Mouse (Mus musculus): Measurements from ENCODE around the gene Iqch.

Gene Iqch

DNA sequence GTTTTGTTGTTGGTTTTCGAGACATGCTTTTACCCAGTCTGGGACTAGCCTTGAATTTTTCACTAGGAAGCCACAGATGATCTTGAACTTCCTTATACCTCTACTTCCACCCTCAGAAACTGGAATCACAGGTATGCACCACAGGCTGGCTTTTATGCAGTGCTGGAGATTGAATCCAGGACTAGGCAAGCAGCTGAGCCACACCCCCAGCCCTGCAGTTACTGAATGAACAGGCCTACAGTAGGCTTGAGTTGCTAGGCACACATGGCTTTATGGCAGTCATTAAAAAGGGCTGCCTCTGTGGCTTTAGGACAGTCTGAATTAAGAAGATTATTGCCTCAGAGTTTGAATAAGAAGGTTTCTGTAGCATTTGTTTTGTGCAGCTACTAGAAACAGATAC, 7.3 kb downstream of the Iqch start:
- no peak for TF ChIP-seq GATA4 (IDR thresholded peaks at IDR 0.05; ENCODE audit: insufficient replicate concordance, low read length)

DNA sequence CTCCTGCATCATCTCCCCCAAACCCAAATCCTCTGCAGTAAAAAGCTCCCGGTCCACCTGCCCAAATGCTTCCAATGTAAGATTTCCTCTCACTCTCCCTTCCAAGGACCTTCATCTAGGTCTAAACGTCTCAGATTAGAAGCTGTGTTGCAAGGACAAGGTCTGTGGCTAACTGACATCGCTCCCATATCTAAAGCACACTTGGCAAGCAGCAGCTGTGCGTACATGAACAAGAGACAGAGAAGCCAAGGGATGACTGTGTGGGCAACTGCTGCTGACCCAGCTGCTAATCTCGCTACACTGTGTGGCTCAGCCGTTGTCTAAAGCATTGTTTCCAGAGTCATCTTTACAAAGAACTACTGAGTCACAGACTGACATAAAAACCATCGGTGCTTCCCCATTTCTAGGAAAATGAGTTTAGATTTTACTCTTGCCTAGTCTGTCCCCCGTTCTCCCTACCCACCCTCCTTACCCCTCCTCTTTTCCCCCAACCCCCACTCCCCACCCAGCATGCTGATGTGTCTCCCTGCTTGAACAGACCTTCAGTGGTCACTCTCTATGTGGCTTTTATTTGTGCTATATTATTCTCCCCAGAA, 10.5 kb downstream of the Iqch start:
- TF ChIP-seq GATA4 (IDR thresholded peaks at IDR 0.05; ENCODE audit: insufficient replicate concordance, low read length) = no peak

DNA sequence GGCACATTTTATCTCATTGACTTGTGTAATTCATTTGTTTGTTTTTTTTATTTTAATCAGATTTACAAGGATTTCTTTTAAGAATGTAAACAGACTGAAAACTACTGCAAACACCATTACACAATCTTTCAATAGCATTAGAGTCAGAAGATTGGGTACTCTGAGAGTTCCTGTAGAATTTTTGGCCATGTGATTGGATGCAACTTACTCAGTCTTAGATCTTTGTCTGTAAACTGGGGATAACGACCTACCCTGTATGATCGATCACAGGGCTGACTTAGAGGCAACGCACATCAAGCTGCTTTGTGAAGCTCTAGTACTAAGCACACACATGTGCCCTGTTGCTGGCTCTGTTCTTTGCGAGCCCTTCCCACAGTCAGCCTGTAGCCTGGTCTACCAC, 11.7 kb downstream of the Iqch start:
- no peak for TF ChIP-seq GATA4 (IDR thresholded peaks at IDR 0.05; ENCODE audit: insufficient replicate concordance, low read length)

DNA sequence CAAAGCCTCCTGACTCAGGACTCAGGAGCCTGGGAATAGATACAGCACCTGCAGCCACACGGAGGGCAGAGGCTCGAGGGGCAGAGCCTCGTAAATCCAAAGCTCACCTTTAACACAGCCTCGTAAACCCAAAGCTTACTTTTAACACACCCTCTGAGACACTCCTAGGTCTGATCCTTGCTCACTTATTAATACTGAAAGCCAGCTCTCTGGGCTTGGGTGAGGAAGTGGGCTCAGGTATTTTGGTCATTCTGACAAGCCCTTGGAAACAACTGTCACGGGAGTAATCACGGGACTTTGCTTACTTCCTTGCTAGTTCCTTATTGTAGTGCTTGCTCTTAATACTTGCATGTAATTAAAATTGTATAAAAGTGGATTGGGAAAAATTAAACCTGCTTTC, 13.1 kb downstream of the Iqch start:
- no peak for TF ChIP-seq GATA4 (IDR thresholded peaks at IDR 0.05; ENCODE audit: insufficient replicate concordance, low read length)

DNA sequence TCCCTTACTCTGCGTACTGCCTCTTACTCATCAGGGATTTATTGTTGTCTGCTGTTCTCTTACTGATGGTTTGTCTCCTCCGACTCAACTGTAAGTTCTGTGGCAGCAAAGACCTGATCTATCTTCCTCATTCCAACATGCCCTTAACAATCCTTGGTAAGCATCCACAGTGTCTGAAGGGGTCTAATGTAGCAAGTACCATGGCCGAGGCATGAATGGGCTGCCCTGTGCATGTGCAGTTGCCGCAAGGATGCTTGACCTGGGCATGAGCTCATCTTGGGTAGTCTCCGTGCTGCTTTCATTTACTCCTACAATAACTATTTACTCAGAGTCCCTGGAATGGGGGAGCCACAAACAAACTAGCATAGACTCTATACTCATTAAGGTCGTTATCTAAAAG, 17.0 kb downstream of the Iqch start:
- TF ChIP-seq GATA4 (IDR thresholded peaks at IDR 0.05; ENCODE audit: insufficient replicate concordance, low read length) = no peak

DNA sequence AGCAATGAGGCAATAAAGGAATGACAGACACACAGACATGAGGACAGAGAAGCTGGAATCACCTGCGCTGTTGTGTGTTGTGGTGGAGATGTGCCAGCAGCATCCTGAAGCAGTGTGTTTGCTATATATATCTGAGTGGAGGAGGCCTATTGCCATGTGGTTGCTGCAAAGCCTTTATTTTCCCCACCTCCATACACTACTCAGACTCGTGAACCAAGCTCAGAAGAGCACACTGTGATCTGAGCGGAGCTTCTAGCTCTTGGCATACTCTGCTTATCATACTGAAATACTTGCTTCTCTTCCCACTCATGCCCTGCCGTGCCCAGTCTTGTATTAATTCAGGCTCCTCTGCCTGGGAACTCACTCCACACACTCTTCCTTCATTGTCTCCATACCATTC, 20.5 kb downstream of the Iqch start:
- no peak for TF ChIP-seq GATA4 (IDR thresholded peaks at IDR 0.05; ENCODE audit: insufficient replicate concordance, low read length)

DNA sequence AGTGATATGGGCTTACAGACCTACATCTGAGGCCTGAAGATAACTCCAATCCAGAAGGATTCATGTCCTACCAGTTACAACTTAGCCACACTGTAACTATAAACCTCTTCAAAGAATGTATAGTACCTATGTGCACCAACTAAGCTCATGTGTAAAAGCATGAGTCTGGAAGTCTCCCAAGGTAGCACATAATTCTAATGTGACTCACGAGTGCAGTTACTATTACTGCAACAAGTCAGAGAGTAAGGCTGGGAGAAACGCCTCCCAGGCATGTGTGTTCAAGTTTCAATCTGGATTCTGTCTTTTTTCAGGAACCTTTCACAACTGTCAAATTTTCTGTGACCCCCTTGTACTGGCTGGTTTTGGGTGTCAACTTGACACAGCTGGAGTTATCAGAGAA, 22.2 kb downstream of the Iqch start:
- no peak for TF ChIP-seq GATA4 (IDR thresholded peaks at IDR 0.05; ENCODE audit: insufficient replicate concordance, low read length)

DNA sequence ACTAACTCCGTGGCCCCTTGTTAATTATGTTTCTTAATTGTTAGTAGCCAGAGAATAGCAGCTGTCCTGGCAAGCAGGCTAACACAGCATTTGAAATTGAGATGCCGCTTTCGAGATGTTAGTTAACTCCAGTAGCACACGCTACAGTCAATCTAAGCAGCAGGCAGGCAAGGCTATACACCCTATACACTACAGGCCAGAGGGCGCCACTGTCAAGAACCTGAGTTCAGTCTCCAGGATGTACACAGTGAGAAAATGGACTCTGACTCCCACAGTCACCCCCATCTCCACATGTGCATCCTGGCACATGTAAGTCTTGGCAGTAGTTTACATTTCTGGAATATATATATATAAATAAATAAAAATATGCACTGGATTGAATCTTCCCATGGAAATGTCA, 22.6 kb downstream of the Iqch start:
- TF ChIP-seq GATA4 (IDR thresholded peaks at IDR 0.05; ENCODE audit: insufficient replicate concordance, low read length) = no peak

DNA sequence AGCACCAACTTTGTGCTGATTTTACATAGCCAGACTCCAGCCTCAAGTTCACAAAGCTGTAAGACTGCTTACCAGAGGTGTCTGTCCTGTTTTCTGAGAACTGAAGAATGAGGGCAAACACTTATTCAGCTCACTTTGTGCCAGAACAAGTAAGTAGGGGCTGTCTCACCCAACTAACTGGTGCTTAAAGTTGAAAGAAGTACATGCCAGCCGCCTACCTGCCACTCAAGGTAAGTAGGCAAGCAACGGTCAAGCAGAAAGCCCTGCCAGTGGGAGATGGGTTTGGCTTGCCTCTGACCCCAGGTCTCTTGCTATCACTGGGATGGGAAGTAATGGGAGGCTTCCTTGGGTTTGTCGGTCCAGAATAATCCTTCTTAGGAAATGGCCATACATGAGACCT, 24.8 kb downstream of the Iqch start:
- TF ChIP-seq GATA4 (IDR thresholded peaks at IDR 0.05; ENCODE audit: insufficient replicate concordance, low read length) = no peak

DNA sequence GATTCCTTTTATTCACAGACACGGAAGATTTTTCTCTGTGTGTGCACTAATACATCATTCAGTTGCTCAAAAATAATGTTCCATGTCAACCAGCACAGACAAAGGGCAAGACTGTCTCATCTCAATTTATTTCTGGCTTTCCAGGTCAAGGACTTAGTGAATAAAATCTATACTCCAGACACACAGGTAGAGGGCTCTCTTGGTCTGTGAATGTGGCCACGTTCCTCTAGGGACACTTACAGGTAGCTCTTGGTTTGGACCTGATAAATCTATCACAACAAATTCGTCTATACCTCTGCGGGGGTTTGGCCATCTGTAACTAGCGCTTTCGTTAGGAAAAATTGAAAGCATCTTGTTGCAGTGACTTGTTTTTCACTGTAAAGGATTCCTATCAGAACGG, 29.4 kb downstream of the Iqch start:
- no peak for TF ChIP-seq GATA4 (IDR thresholded peaks at IDR 0.05; ENCODE audit: insufficient replicate concordance, low read length)

DNA sequence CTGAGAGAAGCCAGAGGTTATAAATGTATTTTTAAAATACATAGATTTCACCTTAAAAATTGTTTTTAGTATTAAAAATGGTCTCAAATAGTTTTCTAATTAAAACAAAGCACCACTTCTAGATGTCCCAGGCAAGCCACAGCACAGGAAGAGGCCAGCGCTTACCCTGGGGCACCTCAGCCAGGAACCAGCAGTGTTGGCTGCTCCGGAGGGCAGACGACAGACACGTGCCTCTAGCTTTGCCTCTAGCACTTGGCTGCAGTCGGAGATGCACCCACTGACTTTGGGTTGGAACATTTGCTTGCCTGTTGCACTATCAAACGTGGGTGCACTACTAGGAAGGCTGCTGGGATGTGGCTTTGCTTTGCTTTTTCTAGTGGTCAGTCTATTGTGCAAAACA, 30.4 kb downstream of the Iqch start:
- TF ChIP-seq GATA4 (IDR thresholded peaks at IDR 0.05; ENCODE audit: insufficient replicate concordance, low read length) = no peak

DNA sequence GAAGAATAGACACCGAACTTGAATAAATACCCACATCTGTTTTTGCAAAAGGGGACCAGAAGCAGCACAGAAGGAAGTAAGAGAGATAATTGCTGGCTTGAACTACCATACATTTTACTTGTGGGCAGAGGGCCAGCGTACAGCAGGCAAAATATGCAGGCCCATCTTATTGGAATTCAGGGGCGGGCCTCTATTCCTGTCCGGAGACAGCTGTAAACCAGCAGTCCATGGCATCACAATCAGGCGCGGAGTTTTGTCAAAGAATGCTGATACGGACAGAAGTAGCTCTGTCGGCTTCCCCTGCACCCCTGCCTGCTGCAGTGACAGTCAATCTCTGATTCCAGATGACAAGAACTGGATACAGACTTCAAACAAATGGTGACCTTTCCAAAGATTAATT, 33.5 kb downstream of the Iqch start:
- peak; percentile 55; the same call in 1 of the 2 replicates for TF ChIP-seq GATA4 (IDR thresholded peaks at IDR 0.05; ENCODE audit: insufficient replicate concordance, low read length)

DNA sequence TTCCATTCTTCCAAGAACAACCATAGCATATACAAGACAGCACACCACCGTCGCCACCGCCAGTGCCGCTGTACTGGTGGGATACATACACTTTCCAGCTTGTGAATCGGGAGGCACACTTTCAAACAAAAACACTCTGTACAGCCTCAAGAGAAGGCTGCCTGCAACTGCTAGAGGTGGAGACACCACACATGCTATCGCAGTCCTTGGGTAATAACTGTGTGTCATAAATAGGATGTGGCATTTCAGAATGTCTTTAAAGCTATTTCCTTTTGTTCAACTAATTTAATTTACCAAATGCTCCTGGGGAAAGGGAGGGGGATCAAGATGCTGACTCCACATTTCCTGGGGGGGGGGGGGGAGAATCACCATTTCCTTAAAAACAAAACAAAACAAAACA, 34.0 kb downstream of the Iqch start:
- no peak for TF ChIP-seq GATA4 (IDR thresholded peaks at IDR 0.05; ENCODE audit: insufficient replicate concordance, low read length)

DNA sequence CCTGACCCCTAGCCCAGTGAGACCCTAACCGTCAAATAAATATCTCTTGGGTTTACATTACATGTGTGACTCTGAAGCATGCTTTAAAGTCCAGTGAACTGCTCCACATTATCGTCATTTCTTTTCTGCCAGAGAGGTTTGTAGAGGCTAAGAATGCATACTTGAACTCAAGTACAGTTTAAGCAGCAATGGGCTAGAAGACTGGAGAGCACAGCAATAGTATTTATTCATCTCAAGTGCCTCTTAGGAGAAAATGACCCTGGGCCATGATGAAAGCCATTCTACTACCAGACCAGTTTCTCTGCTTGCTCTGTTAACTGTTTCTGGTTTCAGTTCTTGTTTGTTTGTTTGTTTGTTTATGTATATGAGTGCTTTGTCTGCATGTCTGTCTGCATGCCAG, 38.9 kb downstream of the Iqch start:
- no peak for TF ChIP-seq GATA4 (IDR thresholded peaks at IDR 0.05; ENCODE audit: insufficient replicate concordance, low read length)

DNA sequence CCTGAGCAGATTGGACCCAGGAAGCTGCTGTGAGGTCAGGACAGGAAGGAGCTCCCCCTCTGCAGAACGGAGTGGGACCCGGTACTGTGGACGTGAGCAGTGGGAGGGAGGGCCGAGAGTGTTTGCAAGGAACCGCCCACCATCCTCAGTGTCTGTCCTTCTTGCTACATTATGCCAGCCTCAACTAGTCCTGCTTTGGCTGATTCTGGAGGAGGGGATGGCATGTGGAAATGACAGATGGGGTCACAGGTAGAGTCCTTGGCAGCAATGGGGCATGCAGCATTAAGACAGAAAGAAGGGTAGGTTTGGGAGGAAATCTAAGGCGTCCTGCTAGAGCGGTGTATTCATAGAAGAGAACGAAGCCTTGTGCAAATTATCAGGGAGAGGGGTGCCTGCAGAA, 40.4 kb downstream of the Iqch start:
- no peak for TF ChIP-seq GATA4 (IDR thresholded peaks at IDR 0.05; ENCODE audit: insufficient replicate concordance, low read length)

DNA sequence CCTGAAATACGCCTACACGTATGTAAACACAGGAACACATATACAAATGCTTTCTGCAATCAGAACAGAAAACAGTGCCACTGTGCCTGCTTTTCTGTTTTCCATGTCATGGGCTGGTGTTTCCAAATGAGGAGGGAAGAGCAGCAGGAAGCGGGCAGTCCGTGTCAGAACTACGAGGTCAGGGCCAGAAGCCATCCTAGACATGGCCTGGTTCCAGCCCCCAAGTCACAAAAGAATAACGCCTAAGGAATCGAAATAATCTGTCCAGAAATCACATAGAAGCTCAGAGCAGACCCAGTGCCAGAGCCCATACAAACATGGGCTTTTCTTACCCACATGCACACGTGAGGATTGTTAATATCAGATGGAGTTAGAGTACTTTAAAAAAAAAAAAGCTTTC, 45.4 kb downstream of the Iqch start:
- TF ChIP-seq GATA4 (IDR thresholded peaks at IDR 0.05; ENCODE audit: insufficient replicate concordance, low read length) = no peak

DNA sequence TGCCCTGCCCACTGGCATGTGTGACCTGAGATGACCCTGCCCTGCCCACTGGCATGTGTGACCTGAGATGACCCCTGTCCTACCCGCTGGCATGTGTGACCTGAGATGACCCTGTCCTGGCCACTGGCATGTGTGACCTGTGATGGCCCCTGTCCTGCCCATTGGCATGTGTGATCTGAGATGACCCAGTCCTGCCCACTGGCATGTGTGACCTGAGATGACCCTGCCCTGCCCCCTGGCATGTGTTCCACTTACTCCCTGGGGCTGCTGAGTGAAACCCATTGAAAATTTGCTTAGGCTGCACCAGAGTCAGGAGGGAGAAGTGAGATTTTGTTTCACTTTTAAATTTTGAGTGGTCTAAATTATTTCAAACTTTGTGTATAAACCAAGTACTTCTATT, 46.0 kb downstream of the Iqch start:
- TF ChIP-seq GATA4 (IDR thresholded peaks at IDR 0.05; ENCODE audit: insufficient replicate concordance, low read length) = no peak
